Mouse (Mus musculus) thymus, postnatal 25 days (tissue): ENCODE results near the gene Gpatch2.

Source experiments
- DNase-seq: peaks from one replicate; pipeline ENCODE4 v3.0.0; 2022

Gene Gpatch2

DNA sequence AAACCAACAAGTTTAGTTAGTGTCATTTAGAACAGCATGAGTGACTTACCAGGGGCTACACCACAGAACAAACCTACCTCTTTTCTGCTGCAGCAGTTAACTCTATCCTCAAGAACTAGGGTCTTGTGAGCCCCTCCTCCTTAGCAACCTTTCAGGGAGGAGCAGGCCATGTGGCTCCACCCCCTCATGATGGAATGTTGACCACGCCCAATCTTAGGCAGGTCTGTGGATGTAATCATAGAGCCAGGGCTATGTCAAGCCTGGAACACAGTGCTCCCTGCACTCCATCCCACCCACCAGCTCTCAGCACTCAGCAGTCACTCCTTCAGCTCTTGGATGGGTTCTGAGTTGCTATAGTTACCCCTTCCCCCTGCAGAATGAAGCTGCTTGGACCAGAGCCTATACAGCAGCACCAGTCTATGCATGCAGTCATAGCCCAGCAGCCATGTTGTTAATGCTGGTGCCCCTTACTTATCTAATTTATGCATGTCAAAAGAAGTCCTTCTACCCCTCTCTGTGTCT is 35.5 kb downstream of the Gpatch2 start:
- DNase-seq: no peak

- no peak for DNase-seq
Measured at GRCm38 (mm10) chr1:187258756-187259155, 43.4 kb downstream of the Gpatch2 start.

DNA sequence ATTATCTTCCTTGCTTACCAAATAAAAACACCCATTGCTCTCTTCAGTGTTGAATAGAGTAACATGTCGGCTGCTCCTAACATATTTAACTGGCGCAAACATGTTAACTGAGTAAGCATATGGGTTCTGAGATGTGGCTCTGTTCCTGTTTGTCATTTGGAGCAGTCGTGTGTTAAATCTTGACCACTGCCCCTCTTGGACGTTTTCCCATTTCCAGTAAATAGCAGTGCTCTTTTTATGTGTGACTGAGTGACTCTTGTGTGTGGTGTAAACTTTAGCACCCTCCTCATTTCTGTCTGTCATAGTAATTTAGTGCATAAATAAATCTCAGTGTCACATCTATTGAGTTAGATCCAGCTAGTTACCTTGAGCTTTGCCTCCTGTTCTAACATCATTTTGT is 52.3 kb downstream of the Gpatch2 start:
- DNase-seq: no peak

DNA sequence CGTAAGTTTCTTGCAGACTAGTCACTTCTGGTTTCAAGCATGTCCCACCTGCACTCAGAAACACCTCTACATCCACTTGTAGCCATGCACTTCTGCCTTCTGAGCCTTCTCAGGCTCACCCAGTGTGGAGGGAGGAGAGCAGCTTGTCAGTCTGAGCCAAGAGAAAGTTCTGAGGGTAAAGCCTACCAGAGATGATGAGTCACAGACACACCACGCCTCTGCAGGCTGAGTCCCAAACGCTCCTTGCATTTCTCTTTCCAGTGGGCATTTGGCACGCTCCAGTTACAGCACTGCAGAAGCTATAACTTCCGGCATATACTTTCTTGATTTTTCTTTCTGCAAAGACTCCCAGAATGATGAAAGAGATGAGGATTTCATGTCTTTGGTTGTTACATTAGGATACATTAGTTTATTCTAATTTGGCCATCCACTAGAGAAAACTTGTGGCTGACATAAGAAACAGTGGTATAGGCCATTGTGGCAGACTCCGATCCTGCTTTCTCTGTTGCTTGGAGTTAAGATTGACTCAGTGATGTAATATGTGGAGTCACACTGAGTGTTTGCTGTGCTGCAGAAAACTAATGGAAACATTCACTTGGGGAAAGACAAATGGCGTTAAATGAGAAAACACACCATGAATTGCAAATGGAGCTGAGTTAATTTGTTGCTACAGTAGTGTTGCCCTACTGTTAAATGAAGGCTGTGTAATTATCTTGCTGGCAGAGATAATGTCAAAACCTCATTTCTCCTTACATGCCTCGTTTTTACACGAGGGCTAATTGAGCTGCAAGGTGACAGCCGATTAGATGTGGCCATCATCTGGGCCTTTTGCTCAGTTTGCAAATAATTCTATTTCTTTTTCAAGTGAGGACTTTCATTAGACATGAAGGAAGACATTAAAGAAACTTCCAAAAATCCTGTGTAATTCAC is 55.3 kb downstream of the Gpatch2 start:
- no peak for DNase-seq

GRCm38 (mm10) chr1:187277324-187277723 is 62.0 kb downstream of the Gpatch2 start:
- no peak for DNase-seq

- no peak for DNase-seq
Measured at GRCm38 (mm10) chr1:187278472-187278871, 63.2 kb downstream of the Gpatch2 start.

- no peak for DNase-seq
Measured at GRCm38 (mm10) chr1:187279776-187280175, 64.5 kb downstream of the Gpatch2 start.

DNA sequence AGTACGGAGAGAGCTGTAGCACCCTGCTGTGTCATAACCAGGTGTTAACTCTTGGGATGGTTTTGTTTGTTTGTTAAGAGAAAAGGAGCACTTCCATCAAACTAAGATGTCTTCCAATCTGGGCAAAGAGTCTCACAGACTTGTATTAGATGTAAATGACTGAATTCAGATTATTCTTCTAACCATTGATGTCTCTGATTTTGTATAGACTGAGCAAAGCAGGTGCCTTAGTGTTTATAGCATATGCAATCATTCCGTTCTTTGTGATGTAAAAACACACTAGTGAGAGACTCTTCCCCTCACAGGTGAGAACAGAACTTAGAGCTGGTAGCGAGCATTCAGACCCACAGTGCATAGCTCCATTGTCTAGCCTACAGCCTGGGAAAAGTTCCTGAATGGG is 67.0 kb downstream of the Gpatch2 start:
- DNase-seq: no peak

- DNase-seq: no peak
Measured at GRCm38 (mm10) chr1:187282804-187283203, 67.5 kb downstream of the Gpatch2 start.

- DNase-seq: no peak
Measured at GRCm38 (mm10) chr1:187285735-187286134, 70.4 kb downstream of the Gpatch2 start.

GRCm38 (mm10) chr1:187286411-187286810 is 71.1 kb downstream of the Gpatch2 start:
- peak; percentile 9 for DNase-seq

- DNase-seq: no peak
Measured at GRCm38 (mm10) chr1:187286924-187287323, 71.6 kb downstream of the Gpatch2 start.

GRCm38 (mm10) chr1:187290186-187290585 is 74.9 kb downstream of the Gpatch2 start:
- no peak for DNase-seq

GRCm38 (mm10) chr1:187291480-187292394 is 76.4 kb downstream of the Gpatch2 start:
- DNase-seq: no peak

DNA sequence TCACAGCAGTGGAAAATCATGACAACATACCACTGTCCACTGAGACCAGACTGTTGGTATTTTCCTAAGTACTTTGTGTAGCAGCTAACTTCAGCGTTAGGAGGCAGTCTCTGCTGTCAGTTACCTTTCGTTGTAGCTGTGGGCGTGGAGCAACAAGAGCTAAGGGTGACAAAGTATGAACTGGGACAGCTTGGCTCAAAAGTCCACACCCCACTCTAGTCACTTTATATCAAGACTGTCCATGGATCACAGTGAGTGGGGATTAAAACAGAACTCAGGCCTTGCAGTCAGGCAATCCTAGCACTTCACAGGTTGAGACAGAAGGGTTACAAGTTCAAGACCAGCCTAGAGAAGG is 77.1 kb downstream of the Gpatch2 start:
- DNase-seq: no peak

DNA sequence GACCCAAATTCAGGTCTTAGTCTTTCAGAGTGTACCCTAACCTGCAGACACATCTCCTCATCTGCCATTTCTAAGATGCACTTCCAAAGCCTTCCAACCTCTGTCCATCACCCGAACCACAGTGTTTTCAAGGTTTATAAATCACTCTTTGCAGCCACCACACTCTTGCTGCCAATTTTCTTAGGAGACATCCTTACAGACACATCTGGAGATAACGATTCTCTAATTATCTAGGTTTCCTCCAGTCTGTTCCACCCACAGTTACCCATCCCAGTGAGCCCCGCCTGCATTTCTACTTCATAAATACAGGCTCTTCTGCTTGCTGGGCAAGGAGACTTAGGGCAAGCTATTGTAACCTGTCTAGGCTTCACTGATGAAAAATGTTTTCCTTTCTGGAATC is 77.9 kb downstream of the Gpatch2 start:
- no peak for DNase-seq

DNA sequence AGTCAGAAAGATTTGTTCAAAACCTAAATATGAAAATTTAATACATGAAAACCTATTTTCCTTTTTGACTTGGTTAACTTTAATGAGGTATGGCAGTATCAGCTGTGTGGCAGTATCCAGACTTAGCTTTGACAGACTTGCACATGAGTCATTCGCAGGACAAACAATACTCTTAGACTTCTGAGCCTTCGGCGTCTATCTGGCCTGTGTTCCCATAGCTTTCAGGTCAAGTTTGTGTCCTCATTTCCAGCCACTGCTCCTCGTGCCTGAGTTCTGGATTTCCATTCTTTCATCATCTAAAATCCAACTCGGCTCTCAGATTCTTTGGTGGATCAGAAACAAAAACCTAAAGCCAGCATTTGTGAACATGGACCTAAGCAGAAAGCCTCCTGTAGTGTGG is 79.2 kb downstream of the Gpatch2 start:
- no peak for DNase-seq

DNA sequence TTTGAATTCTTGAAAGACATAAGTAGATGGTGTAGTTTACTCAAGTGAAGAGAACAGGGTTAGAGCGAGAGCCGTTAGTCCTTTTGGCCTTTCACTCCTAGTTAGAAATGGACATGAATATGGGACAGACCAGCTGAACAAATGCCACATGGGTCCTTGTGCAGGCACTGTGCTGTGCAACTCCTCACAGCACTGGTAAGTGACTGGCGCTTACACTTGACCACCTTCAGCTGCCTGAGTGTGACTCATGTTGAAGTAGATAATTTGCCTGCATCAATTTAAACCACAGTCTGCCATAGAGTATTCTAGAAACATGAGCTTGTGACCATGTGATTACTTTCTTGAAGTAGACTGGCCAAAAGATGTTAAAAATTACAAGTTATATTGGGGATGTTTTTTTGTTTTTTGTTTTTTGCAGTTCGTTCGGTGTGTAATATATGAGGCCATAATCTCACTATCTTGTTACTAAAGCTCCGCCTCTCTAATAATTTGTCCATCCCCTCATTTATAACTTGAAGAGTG is 79.8 kb downstream of the Gpatch2 start:
- no peak for DNase-seq

DNA sequence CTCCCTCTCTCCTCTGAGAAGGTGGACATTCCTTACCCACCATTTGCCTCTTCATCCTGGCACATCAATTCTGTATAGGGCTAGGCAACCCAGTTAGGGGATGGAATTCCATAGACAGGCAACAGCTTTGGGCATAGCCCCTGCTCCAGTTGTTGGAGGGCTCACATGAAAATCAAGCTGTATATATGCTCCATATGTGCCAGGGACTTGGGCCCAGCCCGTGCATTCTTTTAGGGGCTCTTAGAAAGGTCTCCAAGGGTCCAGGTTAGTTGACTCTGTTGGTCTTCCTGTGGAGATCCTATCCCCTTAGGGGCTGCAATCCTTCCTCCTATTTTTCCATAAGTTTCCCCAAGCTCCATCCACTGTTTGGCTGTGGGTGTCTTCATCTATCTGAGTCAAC is 80.4 kb downstream of the Gpatch2 start:
- no peak for DNase-seq

- DNase-seq: no peak
Measured at GRCm38 (mm10) chr1:187299236-187299635, 83.9 kb downstream of the Gpatch2 start.

DNA sequence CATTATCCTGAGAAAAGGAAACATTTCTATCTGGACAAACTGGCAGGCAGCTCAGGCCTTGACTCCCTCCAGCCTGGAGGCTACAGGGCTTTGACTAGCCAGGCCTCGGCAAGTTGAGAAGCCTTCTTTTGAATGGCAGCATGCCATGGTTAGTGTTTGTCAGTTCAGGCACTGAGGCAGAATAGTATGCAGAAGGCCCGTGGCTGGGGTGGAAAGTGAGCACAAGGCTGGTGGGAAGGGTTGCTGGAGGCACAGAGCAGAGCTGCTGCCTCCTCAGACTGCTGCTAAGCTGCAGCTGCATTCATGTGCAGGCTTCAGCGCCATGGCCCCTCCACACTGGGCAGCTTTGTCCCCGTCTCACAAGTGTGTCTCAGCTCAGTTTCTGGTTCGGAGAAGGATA is 85.3 kb downstream of the Gpatch2 start:
- no peak for DNase-seq

DNA sequence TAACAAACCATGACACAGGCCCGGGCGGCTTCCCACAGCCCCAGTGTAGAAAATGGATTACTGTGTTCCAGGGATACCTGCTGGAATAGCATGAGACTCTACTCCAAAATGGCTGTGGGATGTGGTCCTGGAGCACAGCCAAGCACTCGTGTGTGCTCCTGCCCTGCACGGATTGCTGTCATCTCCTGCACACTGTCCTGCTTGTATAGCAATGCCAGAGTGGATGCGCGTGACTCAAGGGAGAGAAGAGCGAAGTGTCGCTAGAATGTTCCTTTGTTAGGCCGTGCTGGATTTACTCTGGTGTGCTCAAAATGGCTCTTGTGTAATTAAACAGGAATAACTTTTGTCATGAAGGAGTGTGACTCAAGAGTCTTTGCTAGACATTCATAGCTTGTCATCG is 87.9 kb downstream of the Gpatch2 start:
- no peak for DNase-seq

GRCm38 (mm10) chr1:187307335-187307734 is 92.0 kb downstream of the Gpatch2 start:
- no peak for DNase-seq
